Mouse (Mus musculus) MEL (cell line): ENCODE results near the gene Plxna4.

Source experiments
- CTCF ChIP-seq, 3 experiments: IDR thresholded peaks in 2 of 3; conservative IDR thresholded peaks in 1 of 3; 2 replicates each; pipeline ENCODE4 v1.5.1; 2011 to 2012; ENCODE audit warnings: low read length in 3 of 3, low read depth in 2 of 3, mild to moderate bottlenecking in 2 of 3, improper control_type of control experiment in 1 of 3, inconsistent platforms in 1 of 3, mixed read lengths in 1 of 3, moderate library complexity in 1 of 3; ENCODE audit not compliant: control insufficient read depth in 1 of 3, insufficient read depth in 1 of 3, poor library complexity in 1 of 3, severe bottlenecking in 1 of 3
- MYB ChIP-seq: IDR thresholded peaks from 2 replicates; pipeline ENCODE4 v1.6.1; 2011; ENCODE audit warnings: mild to moderate bottlenecking, low read depth, low read length, improper control_type of control experiment
- POLR2A ChIP-seq, 2 experiments: IDR thresholded peaks; 2 replicates each; pipeline ENCODE4 v1.6.1; 2011 to 2012; ENCODE audit warnings: low read length in 2 of 2, mild to moderate bottlenecking in 2 of 2, control low read depth in 1 of 2, improper control_type of control experiment in 1 of 2, low read depth in 1 of 2, moderate library complexity in 1 of 2; ENCODE audit not compliant: control insufficient read depth in 1 of 2, insufficient read depth in 1 of 2, poor library complexity in 1 of 2
- SMC3 ChIP-seq: IDR thresholded peaks from 2 replicates; pipeline ENCODE4 v1.6.1; 2011; ENCODE audit warnings: low read depth, low read length, improper control_type of control experiment
- TAL1 ChIP-seq: IDR thresholded peaks from 2 replicates; pipeline ENCODE4 v1.6.1; 2012; ENCODE audit warnings: mild to moderate bottlenecking, inconsistent platforms, low read length, moderate library complexity, mixed read lengths
- TBP ChIP-seq: IDR thresholded peaks from 2 replicates; pipeline ENCODE4 v1.8.0; 2011; ENCODE audit warnings: low read depth, low read length, improper control_type of control experiment
- ZC3H11A ChIP-seq: IDR thresholded peaks from 2 replicates; pipeline ENCODE4 v1.6.1; 2012; ENCODE audit warnings: low read depth, mild to moderate bottlenecking, inconsistent platforms, low read length, improper control_type of control experiment
- ZKSCAN1 ChIP-seq: IDR thresholded peaks from 2 replicates; pipeline ENCODE4 v1.6.1; 2012; ENCODE audit warnings: low read depth, mild to moderate bottlenecking, inconsistent platforms, low read length, improper control_type of control experiment, moderate library complexity
- ZNF384 ChIP-seq: IDR thresholded peaks from 2 replicates; pipeline ENCODE4 v1.6.1; 2012; ENCODE audit warnings: low read depth, mild to moderate bottlenecking, inconsistent platforms, low read length, improper control_type of control experiment

GRCm38 (mm10) chr6:32469196-32469595 lies 118.8 kb downstream of the Plxna4 start:
- TF ChIP-seq ZNF384: no peak
- TF ChIP-seq CTCF (IDR thresholded peaks at IDR 0.05 in 2 of 3, conservative IDR thresholded peaks at IDR 0.05 in 1 of 3; ENCODE audit: control insufficient read depth in 1 of 3, insufficient read depth in 1 of 3, low read depth in 2 of 3, low read length in 3 of 3, poor library complexity in 1 of 3, severe bottlenecking in 1 of 3): no peak
- TF ChIP-seq TAL1: no peak
- no peak for TF ChIP-seq ZKSCAN1
- TF ChIP-seq ZC3H11A: no peak
- no peak for TF ChIP-seq POLR2A (IDR thresholded peaks at IDR 0.05; ENCODE audit: control insufficient read depth in 1 of 2, insufficient read depth in 1 of 2, low read depth in 1 of 2, low read length in 2 of 2, poor library complexity in 1 of 2)
- TF ChIP-seq SMC3: no peak
- TF ChIP-seq MYB: no peak
- no peak for TF ChIP-seq TBP
